Mouse (Mus musculus) brain, embryonic 14.5 days (tissue): ENCODE measurements around the gene Pacrg.

ENCODE experiments used
- CTCF ChIP-seq: fragments of 200-500 bp; IDR thresholded peaks from 2 replicates; pipeline ENCODE4 v1.5.1; 2012; ENCODE audit warnings: inconsistent platforms, mild to moderate bottlenecking, moderate library complexity, borderline replicate concordance; ENCODE audit not compliant: insufficient read depth, insufficient read length; ENCODE audit errors: extremely low read depth
- POLR2A ChIP-seq: fragments of 200-500 bp; IDR thresholded peaks from 2 replicates; pipeline ENCODE4 v1.6.1; 2012; ENCODE audit warnings: mild to moderate bottlenecking, inconsistent platforms, borderline replicate concordance; ENCODE audit not compliant: poor library complexity, insufficient read depth, insufficient read length, severe bottlenecking; ENCODE audit errors: extremely low read depth

GRCm38 (mm10) chr17:10413870-10414269, 426.2 kb downstream of the Pacrg start:
- TF ChIP-seq POLR2A = no peak
- TF ChIP-seq CTCF = no peak
